Mouse (Mus musculus) brain, adult 2 months (tissue): ENCODE measurements at regions not wholly inside any gene's neighbourhood (a gene's known extent, or its start where the extent isn't known, plus 50 kb on each side); places are given as distances from the start of the nearest gene placed in this dataset.

Source experiments
- DNase-seq: peaks from one replicate; pipeline ENCODE4 v3.0.0; 2011; ENCODE audit warnings: low read depth, low spot score

- DNase-seq, result peak; percentile 64
These were observed 100.0 kb upstream of the Slc30a5 start for GRCm38 (mm10) chr13:100933265-100933664.

- no peak for DNase-seq
These were observed 66.3 kb upstream of the Slc30a5 start for GRCm38 (mm10) chr13:100899566-100899965.

- DNase-seq, result peak; percentile 74
These were observed 60.6 kb upstream of the Slc30a5 start for GRCm38 (mm10) chr13:100893871-100894270.

DNA sequence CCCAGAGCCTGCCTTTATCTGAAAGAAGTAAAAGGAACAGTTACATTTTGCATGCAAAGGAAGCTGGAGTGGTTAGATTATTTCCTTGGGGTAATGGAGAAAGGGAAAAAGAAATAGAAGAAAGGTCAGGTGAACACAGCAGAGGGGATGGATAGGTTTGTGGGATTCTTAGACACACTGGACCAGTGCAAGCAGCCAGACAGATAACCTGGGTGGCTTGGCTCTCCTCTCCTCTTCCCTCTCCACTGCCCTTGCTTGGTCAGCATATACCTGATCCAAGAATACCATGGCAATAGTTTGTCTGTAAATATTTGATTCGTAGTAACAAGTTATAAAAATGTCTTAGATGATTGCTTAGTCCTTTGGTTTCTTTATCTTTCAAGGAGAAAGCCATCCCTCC is 59.9 kb upstream of the Slc30a5 start:
- DNase-seq, result no peak

GRCm38 (mm10) chr13:100892647-100893071 is 59.4 kb upstream of the Slc30a5 start:
- peak; percentile 86 for DNase-seq

DNA sequence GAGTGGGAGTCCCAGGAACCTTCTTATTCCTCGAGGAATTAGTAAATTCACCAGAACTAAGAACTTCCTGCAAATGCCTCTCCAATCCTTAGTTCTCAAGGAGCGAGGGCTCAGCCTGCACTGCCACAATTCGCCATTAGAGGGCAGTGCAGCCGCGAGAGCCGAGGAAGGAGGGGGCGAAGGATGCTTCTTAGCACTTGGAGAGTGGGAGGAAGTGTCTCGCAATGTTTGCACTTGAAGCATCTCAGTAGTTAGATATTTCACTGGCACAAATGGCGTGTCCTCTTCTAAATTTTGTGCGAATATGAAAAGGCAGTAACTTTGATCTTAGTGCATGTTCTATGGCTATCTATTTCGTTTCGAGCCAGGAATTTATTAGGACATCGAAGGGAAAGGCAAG is 59.0 kb upstream of the Slc30a5 start:
- DNase-seq, result peak; percentile 92

- peak; percentile 76 for DNase-seq
These were observed 57.2 kb upstream of the Slc30a5 start for GRCm38 (mm10) chr13:100890457-100890856.

GRCm38 (mm10) chr13:100888481-100888880 is 55.3 kb upstream of the Slc30a5 start:
- no peak for DNase-seq

GRCm38 (mm10) chr13:100883711-100884110 is 50.5 kb upstream of the Slc30a5 start:
- no peak for DNase-seq
